Mouse (Mus musculus) ES-Bruce4 (cell line): Measurements from ENCODE around the gene Dapk2. TPM values are rescaled to one million over a fixed set of nuclear protein-coding genes. Genes with fewer than 3 reads are reported as not detected.

ENCODE experiments used
- H3K27ac ChIP-seq: 2 replicates; pipeline ENCODE4 v1.5.1; 2012; ENCODE audit warnings: low read length, inconsistent platforms; ENCODE audit not compliant: insufficient read depth
- H3K27me3 ChIP-seq: 2 replicates; pipeline ENCODE4 v1.6.1; 2012; ENCODE audit warnings: mild to moderate bottlenecking, low read length, inconsistent platforms; ENCODE audit not compliant: control insufficient read depth, poor library complexity, insufficient read depth, severe bottlenecking
- H3K36me3 ChIP-seq: 2 replicates; pipeline ENCODE4 v1.6.1; 2012; ENCODE audit warnings: inconsistent platforms, mild to moderate bottlenecking, low read length, moderate library complexity; ENCODE audit not compliant: control insufficient read depth, poor library complexity, insufficient read depth, severe bottlenecking
- H3K4me1 ChIP-seq: one replicate; pipeline ENCODE4 v1.8.1; 2011; ENCODE audit warnings: low read length; ENCODE audit not compliant: control insufficient read depth, insufficient read depth
- H3K4me3 ChIP-seq: 2 replicates; pipeline ENCODE4 v1.5.1; 2011; ENCODE audit warnings: low read depth, mild to moderate bottlenecking, low read length
- H3K9ac ChIP-seq: 2 replicates; pipeline ENCODE4 v1.6.1; 2012; ENCODE audit warnings: low read depth, mild to moderate bottlenecking, inconsistent platforms; ENCODE audit not compliant: poor library complexity, severe bottlenecking
- H3K9me3 ChIP-seq: replicated peaks from 2 replicates; pipeline ENCODE4 v1.6.1; 2012; ENCODE audit warnings: mild to moderate bottlenecking, low read length, inconsistent platforms; ENCODE audit not compliant: control insufficient read depth, poor library complexity, insufficient read depth, severe bottlenecking
- CTCF ChIP-seq: IDR thresholded peaks from one replicate; pipeline ENCODE4 v1.8.1; 2011; ENCODE audit warnings: low read depth, low read length
- EP300 ChIP-seq: IDR thresholded peaks from 2 replicates; pipeline ENCODE4 v1.6.1; 2011; ENCODE audit warnings: low read depth, low read length; ENCODE audit not compliant: insufficient read depth
- POLR2A ChIP-seq: IDR thresholded peaks from one replicate; pipeline ENCODE4 v1.8.1; 2011; ENCODE audit warnings: low read length; ENCODE audit not compliant: insufficient read depth
- polyA plus RNA-seq: library from polyadenylated mRNA; stranded (reverse); fragments of >200 nt; gene quantifications from 2 replicates; pipeline ENCODE4 v1.2.4, GENCODE M21; 2011; ENCODE audit warnings: low read depth; ENCODE audit not compliant: missing spikeins, insufficient read depth, insufficient read length

Gene Dapk2
- polyA plus RNA-seq, 1 experiment = 0.45 TPM

GRCm38 (mm10) chr9:66231820-66232479 is 73.9 kb downstream of the Dapk2 start:
- H3K4me1 ChIP-seq = no peaks in the 10 kb centered on the region
- no peaks in the 10 kb centered on the region for H3K36me3 ChIP-seq
- H3K27ac ChIP-seq = no peak overlapping the region
- no peak overlapping the region for H3K4me3 ChIP-seq
- no peak overlapping the region for H3K9ac ChIP-seq
- no peaks in the 10 kb centered on the region for H3K9me3 ChIP-seq
- H3K27me3 ChIP-seq = no peaks in the 10 kb centered on the region
- TF ChIP-seq POLR2A = no peak
- TF ChIP-seq EP300 = no peak
- TF ChIP-seq CTCF = no peak

- TF ChIP-seq CTCF = no peak
- TF ChIP-seq POLR2A = no peak
- no peak for TF ChIP-seq EP300
- Histone ChIP-seq H3K9me3 (no peaks in the 10 kb centered on the region), H3K4me3 (no peak overlapping the region), H3K9ac (no peak overlapping the region), H3K27me3 (no peaks in the 10 kb centered on the region), H3K36me3 (no peaks in the 10 kb centered on the region), H3K4me1 (no peaks in the 10 kb centered on the region), H3K27ac (no peak overlapping the region)
These were observed 78.6 kb downstream of the Dapk2 start for GRCm38 (mm10) chr9:66236615-66237014.

- Histone ChIP-seq H3K4me1 (no peaks in the 10 kb centered on the region), H3K9me3 (no peaks in the 10 kb centered on the region), H3K27me3 (no peaks in the 10 kb centered on the region), H3K27ac (no peak overlapping the region), H3K9ac (no peak overlapping the region), H3K4me3 (no peak overlapping the region), H3K36me3 (no peaks in the 10 kb centered on the region)
- TF ChIP-seq CTCF (no peak), EP300 (no peak), POLR2A (no peak)
These were observed 79.7 kb downstream of the Dapk2 start for GRCm38 (mm10) chr9:66237742-66238141.

DNA sequence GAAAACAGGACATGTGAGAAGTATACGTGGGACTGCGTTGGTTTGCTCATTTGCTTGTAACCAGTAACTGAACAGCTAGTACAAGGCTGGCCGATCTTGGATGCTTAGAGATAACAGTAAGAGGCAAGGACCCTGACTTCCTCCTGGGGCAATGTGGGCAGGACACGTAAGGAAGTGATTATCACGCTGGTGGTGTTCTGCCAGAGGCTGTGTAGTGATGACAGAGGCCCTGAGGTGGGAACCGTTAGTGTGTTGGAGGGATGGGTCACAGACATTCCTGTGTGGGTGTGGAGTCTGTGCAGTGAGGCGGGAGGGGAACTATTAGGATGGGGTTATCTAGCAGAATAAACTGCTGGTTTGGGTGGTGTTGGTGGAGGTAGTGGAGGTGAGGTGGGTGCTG is 81.2 kb downstream of the Dapk2 start:
- TF ChIP-seq POLR2A (no peak), CTCF (no peak), EP300 (no peak)
- Histone ChIP-seq H3K36me3 (no peaks in the 10 kb centered on the region), H3K4me1 (no peaks in the 10 kb centered on the region), H3K27me3 (no peaks in the 10 kb centered on the region), H3K9me3 (no peaks in the 10 kb centered on the region), H3K4me3 (no peak overlapping the region), H3K9ac (no peak overlapping the region), H3K27ac (no peak overlapping the region)

- Histone ChIP-seq H3K27ac (no peak overlapping the region), H3K36me3 (no peaks in the 10 kb centered on the region), H3K9ac (no peak overlapping the region), H3K27me3 (no peaks in the 10 kb centered on the region), H3K9me3 (no peaks in the 10 kb centered on the region), H3K4me1 (no peaks in the 10 kb centered on the region), H3K4me3 (no peak overlapping the region)
- no peak for TF ChIP-seq CTCF
- no peak for TF ChIP-seq EP300
- TF ChIP-seq POLR2A = no peak
These were observed 81.7 kb downstream of the Dapk2 start for GRCm38 (mm10) chr9:66239691-66240090.

- Histone ChIP-seq H3K27me3 (no peaks in the 10 kb centered on the region), H3K9ac (no peak overlapping the region), H3K9me3 (no peaks in the 10 kb centered on the region), H3K4me1 (no peaks in the 10 kb centered on the region), H3K4me3 (no peak overlapping the region), H3K27ac (no peak overlapping the region), H3K36me3 (no peaks in the 10 kb centered on the region)
- TF ChIP-seq EP300 (no peak), CTCF (no peak), POLR2A (no peak)
These were observed 82.5 kb downstream of the Dapk2 start for GRCm38 (mm10) chr9:66240493-66240892.
